Mouse (Mus musculus) colon, adult 2 months (tissue): ENCODE measurements around the gene Plekhs1. TPM values are rescaled to one million over a fixed set of nuclear protein-coding genes. Genes with fewer than 3 reads are reported as not detected.

Experiments
- polyA plus RNA-seq: library from polyadenylated mRNA; depleted of rRNA; stranded (reverse); fragments of >200 nt; gene quantifications from 2 replicates; pipeline ENCODE4 v1.2.3, GENCODE M21; 2012; rRNA removed

Plekhs1 gene
- polyA plus RNA-seq = 0.22 and 0.31 TPM in 2 replicates

GRCm38 (mm10) chr19:56461522-56462101 lies at the start of gene Plekhs1:
Plekhs1 (plus strand) TSS chr19:56461640.

Other genes starting within 250 kb of the Plekhs1 start
- 0.62 TPM in 1 of 2 replicates, not detected in the other for gene Habp2, start 174.5 kb upstream of the Plekhs1 start, polyA plus RNA-seq
- gene Nrap, start 71.6 kb upstream of the Plekhs1 start, polyA plus RNA-seq = 4.6 and 5.2 TPM in 2 replicates
- gene Casp7, start 64.5 kb upstream of the Plekhs1 start, polyA plus RNA-seq = 53.5 and 61.3 TPM in 2 replicates
- 4.1 and 4.5 TPM in 2 replicates for gene Dclre1a, start 86.6 kb downstream of the Plekhs1 start, polyA plus RNA-seq
- 9.9 and 10.9 TPM in 2 replicates for gene Nhlrc2, start 86.6 kb downstream of the Plekhs1 start, polyA plus RNA-seq